26 mouse cellular contexts compared by ENCODE assay signal in the genomic region with DNA sequence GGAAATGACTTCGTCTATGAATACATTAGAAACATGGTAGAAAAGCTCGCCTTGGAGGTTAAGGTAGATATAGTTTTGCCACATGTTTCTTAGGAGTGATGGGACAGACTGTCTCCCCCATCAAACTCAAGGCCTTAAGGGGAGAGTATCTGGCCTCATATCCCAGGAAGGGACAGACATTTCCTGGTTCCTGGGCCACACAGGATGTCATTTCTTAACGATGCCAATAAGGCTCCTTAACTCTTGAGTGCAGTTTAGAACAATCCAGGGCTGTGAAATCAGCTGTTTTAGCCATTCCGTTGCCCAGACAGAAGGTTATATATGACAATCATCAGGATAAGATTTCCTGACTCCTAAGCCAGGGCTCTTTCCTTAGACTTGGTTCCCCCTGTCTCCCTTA. TPM values are rescaled to one million over a fixed set of nuclear protein-coding genes. Genes with fewer than 3 reads are reported as not detected.
DNase-seq lines count a peak whose midpoint lies in the region; ATAC-seq and TF ChIP-seq lines count a peak whose summit lies in the region.
"Had no signal": no experiment of that assay in that cellular context is flagged by ENCODE, and none has a peak within 500 bp of the region (broad histone marks: within the 10 kb centered on the region; RNA-seq: fewer than 3 reads in every experiment).

No protein-coding gene starts in this region.

- H3K4me2 ChIP-seq in kidney, embryonic 15.5 days, result no peak overlapping the region
- no peak overlapping the region for H3K4me2 ChIP-seq in kidney, embryonic 14.5 days (replicated peaks; ENCODE audit: low read depth, low read length)
- H3K4me2 ChIP-seq in embryonic facial prominence, embryonic 13.5 days, result no peak overlapping the region
- H3K4me2 ChIP-seq in limb, embryonic 15.5 days, result no peak overlapping the region
- H3K4me2 ChIP-seq in intestine, embryonic 16.5 days (ENCODE audit: low read depth, low read length), result no peak overlapping the region
- H3K4me2 ChIP-seq: heart, embryonic 15.5 days; hindbrain, embryonic 14.5 days; midbrain, embryonic 13.5 days; neural tube, embryonic 13.5 days had no signal

- peaks cover 70% of the 10 kb centered on the region for H3K36me3 ChIP-seq in kidney, embryonic 15.5 days
- H3K36me3 ChIP-seq in kidney, embryonic 14.5 days (ENCODE audit: control insufficient read depth, insufficient read depth, low read length), result peaks cover 38% of the 10 kb centered on the region
- peaks cover 61% of the 10 kb centered on the region for H3K36me3 ChIP-seq in embryonic facial prominence, embryonic 13.5 days
- H3K36me3 ChIP-seq in limb, embryonic 15.5 days, result peaks cover 26% of the 10 kb centered on the region
- peaks cover 4% of the 10 kb centered on the region for H3K36me3 ChIP-seq in intestine, embryonic 16.5 days (ENCODE audit: control insufficient read depth, insufficient read depth, low read length)
- H3K36me3 ChIP-seq: G1E; midbrain, embryonic 13.5 days had no signal

- peaks cover 70% of the 10 kb centered on the region for H3K4me1 ChIP-seq in kidney, embryonic 15.5 days
- H3K4me1 ChIP-seq in kidney, embryonic 14.5 days (ENCODE audit: control insufficient read depth, insufficient read depth, low read length), result peaks cover 27% of the 10 kb centered on the region
- H3K4me1 ChIP-seq in embryonic facial prominence, embryonic 13.5 days, result peaks cover 47% of the 10 kb centered on the region
- H3K4me1 ChIP-seq in limb, embryonic 15.5 days, result peaks cover 56% of the 10 kb centered on the region
- no peaks in the 10 kb centered on the region for H3K4me1 ChIP-seq in intestine, embryonic 16.5 days (ENCODE audit: control insufficient read depth, insufficient read depth, low read length)

- no peak for DNase-seq in gastrocnemius, adult 2 months
- no peak for DNase-seq in gastrocnemius, postnatal 25 days
- DNase-seq: adrenal gland, adult 8-10 months; cerebellum, adult 11-12 months; cerebellum, adult 9-11 months; embryo, embryonic 11 days; kidney, postnatal 10 days; left cerebral cortex, postnatal 4 days; lung, adult 2 months; right cerebral cortex, postnatal 4 days; thymus, adult 18-20 months; thymus, postnatal 25 days had no signal

- no peak for ATAC-seq in kidney, embryonic 15.5 days (replicated peaks; ENCODE audit: low FRiP score)
- ATAC-seq in kidney, embryonic 14.5 days (ENCODE audit: low FRiP score, low TSS enrichment), result no peak
- ATAC-seq in embryonic facial prominence, embryonic 13.5 days (ENCODE audit: insufficient number of reproducible peaks, insufficient read depth, low FRiP score, low TSS enrichment, low read depth), result no peak
- ATAC-seq in limb, embryonic 15.5 days (ENCODE audit: insufficient number of reproducible peaks, low FRiP score, low TSS enrichment, low read depth), result no peak
- ATAC-seq in intestine, embryonic 16.5 days, result no peak
- ATAC-seq: forebrain, embryonic 14.5 days; midbrain, embryonic 13.5 days had no signal

- 82% methylated on average over 4 of the region's 4 CpGs for WGBS in kidney, embryonic 15.5 days
- 85% methylated on average over 4 of the region's 4 CpGs for WGBS in kidney, embryonic 14.5 days
- 83% methylated on average over 4 of the region's 4 CpGs for WGBS in embryonic facial prominence, embryonic 13.5 days
- 68% methylated on average over 4 of the region's 4 CpGs for WGBS in limb, embryonic 15.5 days
- WGBS in intestine, embryonic 16.5 days, result 84% methylated on average over 4 of the region's 4 CpGs

- H3K9ac ChIP-seq in kidney, embryonic 15.5 days, result no peak overlapping the region
- H3K9ac ChIP-seq in kidney, embryonic 14.5 days (ENCODE audit: low read depth, low read length), result no peak overlapping the region
- H3K9ac ChIP-seq in embryonic facial prominence, embryonic 13.5 days, result peak overlapping the region; percentile 44; the same call in 1 of the 2 replicates
- H3K9ac ChIP-seq in limb, embryonic 15.5 days, result no peak overlapping the region
- H3K9ac ChIP-seq in intestine, embryonic 16.5 days (ENCODE audit: low read depth, low read length), result no peak overlapping the region
- H3K9ac ChIP-seq: heart, embryonic 15.5 days; hindbrain, embryonic 14.5 days; liver, embryonic 14.5 days; midbrain, embryonic 13.5 days had no signal

- peak overlapping the region; percentile 63 for H3K4me3 ChIP-seq in gastrocnemius, adult 2 months
- H3K4me3 ChIP-seq in kidney, embryonic 15.5 days (replicated peaks), result no peak overlapping the region
- H3K4me3 ChIP-seq in kidney, embryonic 14.5 days (ENCODE audit: low read length), result no peak overlapping the region
- no peak overlapping the region for H3K4me3 ChIP-seq in embryonic facial prominence, embryonic 13.5 days
- H3K4me3 ChIP-seq in limb, embryonic 15.5 days, result no peak overlapping the region
- no peak overlapping the region for H3K4me3 ChIP-seq in intestine, embryonic 16.5 days (ENCODE audit: low read length)
- H3K4me3 ChIP-seq: heart, embryonic 15.5 days; midbrain, embryonic 13.5 days; neural tube, embryonic 13.5 days had no signal

- intact Hi-C loops in gastrocnemius, adult 2 months (cut with DNase I), result loop anchor here (5.0 kb wide), 1 partner anchor 59 kb away; no protein-coding TSS in a partner anchor

- no peaks in the 10 kb centered on the region for H3K27me3 ChIP-seq in kidney, embryonic 15.5 days
- H3K27me3 ChIP-seq in kidney, embryonic 14.5 days (ENCODE audit: control insufficient read depth, insufficient read depth, low read length), result no peaks in the 10 kb centered on the region
- H3K27me3 ChIP-seq in embryonic facial prominence, embryonic 13.5 days, result no peaks in the 10 kb centered on the region
- no peaks in the 10 kb centered on the region for H3K27me3 ChIP-seq in limb, embryonic 15.5 days
- H3K27me3 ChIP-seq in intestine, embryonic 16.5 days (replicated peaks; ENCODE audit: control insufficient read depth, insufficient read depth, low read length), result no peaks in the 10 kb centered on the region
- H3K27me3 ChIP-seq: heart, embryonic 15.5 days; midbrain, embryonic 13.5 days; neural tube, embryonic 13.5 days had no signal

- H3K9me3 ChIP-seq in kidney, embryonic 15.5 days (replicated peaks), result no peaks in the 10 kb centered on the region
- no peaks in the 10 kb centered on the region for H3K9me3 ChIP-seq in kidney, embryonic 14.5 days (ENCODE audit: control insufficient read depth, low read length)
- no peaks in the 10 kb centered on the region for H3K9me3 ChIP-seq in embryonic facial prominence, embryonic 13.5 days
- H3K9me3 ChIP-seq in limb, embryonic 15.5 days, result no peaks in the 10 kb centered on the region
- H3K9me3 ChIP-seq in intestine, embryonic 16.5 days (ENCODE audit: control insufficient read depth, low read length), result no peaks in the 10 kb centered on the region
- H3K9me3 ChIP-seq: heart, embryonic 15.5 days; midbrain, embryonic 13.5 days; neural tube, embryonic 13.5 days had no signal

- H3K27ac ChIP-seq in gastrocnemius, adult 2 months, result peak overlapping the region; percentile 87
- H3K27ac ChIP-seq in kidney, embryonic 15.5 days, result 0 out of 2 replicates have a peak overlapping the region, but pooled peaks have one; percentile 4
- no peak overlapping the region for H3K27ac ChIP-seq in kidney, embryonic 14.5 days (ENCODE audit: low read depth, low read length)
- H3K27ac ChIP-seq in embryonic facial prominence, embryonic 13.5 days, result peak overlapping the region; percentile 74; the same call in 1 of the 2 replicates
- H3K27ac ChIP-seq in limb, embryonic 15.5 days, result peak overlapping the region; percentile 80
- no peak overlapping the region for H3K27ac ChIP-seq in intestine, embryonic 16.5 days (ENCODE audit: low read length)
- H3K27ac ChIP-seq: hindbrain, embryonic 14.5 days; liver, embryonic 14.5 days; macrophage; midbrain, embryonic 13.5 days; stomach, postnatal 0 days had no signal

- no peak for TF ChIP-seq CTCF in gastrocnemius, adult 2 months (IDR thresholded peaks at IDR 0.05)

RNA-seq across cellular contexts. Expression of gene Vill, which starts 21.5 kb away (rescaled TPM):
- under 1 TPM in 1 of 2 experiments, not detected in 1; 0.45 TPM for total RNA-seq in gastrocnemius, adult 2 months (2021)
- under 1 TPM; 0.23 to 0.27 TPM for total RNA-seq in gastrocnemius, postnatal 25 days (2021)
- 36.4 and 46.2 TPM in 2 replicates for polyA plus RNA-seq in kidney, embryonic 15.5 days (2015; fragmentation: Nextera tagmentation; extraction: Ambion mirVana)
- polyA plus RNA-seq in kidney, embryonic 14.5 days (2014; fragmentation: Nextera tagmentation; extraction: Ambion mirVana), result 26.6 and 40.4 TPM in 2 replicates
- 21.4 and 25.5 TPM in 2 replicates for polyA plus RNA-seq in embryonic facial prominence, embryonic 13.5 days (2015; fragmentation: Nextera tagmentation; extraction: Ambion mirVana)
- polyA plus RNA-seq in limb, embryonic 15.5 days (2015; fragmentation: Nextera tagmentation; extraction: Ambion mirVana), result 19.0 and 19.7 TPM in 2 replicates
- 13.7 and 14.9 TPM in 2 replicates for polyA plus RNA-seq in intestine, embryonic 16.5 days (2015; fragmentation: Nextera tagmentation; extraction: Ambion mirVana)
- total RNA-seq: G1E had no signal
- polyA plus RNA-seq: G1E had no signal

Comparison
In these comparisons a context has a peak if more than half of its experiments do, and no peak if none do; other contexts are left out.
1. H3K27ac ChIP-seq: peak in gastrocnemius, adult 2 months (single experiment), kidney, embryonic 15.5 days (single experiment), embryonic facial prominence, embryonic 13.5 days (single experiment) and limb, embryonic 15.5 days (single experiment); none in kidney, embryonic 14.5 days (single experiment) and intestine, embryonic 16.5 days (single experiment).